Mouse (Mus musculus) hindlimb bud, embryonic 11.5 days (tissue): Measurements from ENCODE around the gene Erich2.
"Not testable (repeated sequence)": the region's sequence is repeated elsewhere in the genome, so short reads cannot be mapped to it uniquely, and the experiment has no call there.

Source experiments
- DNase-seq: peaks from one replicate; pipeline ENCODE4 v3.0.0-alpha.2; 2012; ENCODE audit warnings: low read depth, low spot score; ENCODE audit errors: extremely low spot score

The Erich2 gene

GRCm38 (mm10) chr2:70508496-70508895, at the start of gene Erich2:
TSS of gene Erich2 (plus strand) at chr2:70508819.
- no peak for DNase-seq

- no peak for DNase-seq
Observed at GRCm38 (mm10) chr2:70463606-70464005, 45.0 kb upstream of the Erich2 start.

- DNase-seq: no peak
Observed at GRCm38 (mm10) chr2:70471136-70471535, 37.5 kb upstream of the Erich2 start.

- no peak for DNase-seq
Observed at GRCm38 (mm10) chr2:70471861-70472620, 36.6 kb upstream of the Erich2 start.

- DNase-seq: no peak
Observed at GRCm38 (mm10) chr2:70497715-70498318, 10.8 kb upstream of the Erich2 start.

GRCm38 (mm10) chr2:70503436-70503835, 5.2 kb upstream of the Erich2 start:
- DNase-seq: no peak

GRCm38 (mm10) chr2:70505229-70505628, 3.4 kb upstream of the Erich2 start:
- DNase-seq: no peak

- DNase-seq: no peak
Observed at GRCm38 (mm10) chr2:70505896-70506295, 2.7 kb upstream of the Erich2 start.

- no peak for DNase-seq
Observed at GRCm38 (mm10) chr2:70506372-70506771, 2.2 kb upstream of the Erich2 start.

- DNase-seq: no peak
Observed at GRCm38 (mm10) chr2:70509021-70509632, 508 bp downstream of the Erich2 start.

GRCm38 (mm10) chr2:70538283-70538682, 29.7 kb downstream of the Erich2 start:
- not testable (repeated sequence) for DNase-seq

- no peak for DNase-seq
Observed at GRCm38 (mm10) chr2:70550671-70551070, 42.1 kb downstream of the Erich2 start.

GRCm38 (mm10) chr2:70551446-70551845, 42.8 kb downstream of the Erich2 start:
- DNase-seq: no peak

GRCm38 (mm10) chr2:70552067-70552598, 43.5 kb downstream of the Erich2 start:
- no peak for DNase-seq

- DNase-seq: no peak
Observed at GRCm38 (mm10) chr2:70552772-70553171, 44.2 kb downstream of the Erich2 start, which contains the start of gene Gad1. TSS of gene Gad1 (plus strand) at chr2:70553072.

- no peak for DNase-seq
Observed at GRCm38 (mm10) chr2:70553826-70554225, 45.2 kb downstream of the Erich2 start.

- DNase-seq: peak; percentile 82
Observed at GRCm38 (mm10) chr2:70558112-70558842, 49.7 kb downstream of the Erich2 start.

GRCm38 (mm10) chr2:70558843-70559451, 50.3 kb downstream of the Erich2 start:
- DNase-seq: no peak

GRCm38 (mm10) chr2:70559520-70559919, 50.9 kb downstream of the Erich2 start:
- DNase-seq: peak; percentile 73

- no peak for DNase-seq
Observed at GRCm38 (mm10) chr2:70561077-70561795, 52.6 kb downstream of the Erich2 start.
